Mouse (Mus musculus) olfactory bulb, adult 2 months (tissue): ENCODE results near the gene Chrnb2.

Source experiments
- CTCF ChIP-seq: fragments of 200-500 bp; IDR thresholded peaks from 2 replicates; pipeline ENCODE4 v1.5.1; 2012; ENCODE audit warnings: low read depth, mild to moderate bottlenecking, low read length, moderate library complexity; ENCODE audit not compliant: insufficient read depth
- POLR2A ChIP-seq: fragments of 200-500 bp; IDR thresholded peaks from 2 replicates; pipeline ENCODE4 v1.6.1; 2012; ENCODE audit warnings: mild to moderate bottlenecking, low read depth, low read length, moderate library complexity; ENCODE audit not compliant: insufficient read depth

DNA sequence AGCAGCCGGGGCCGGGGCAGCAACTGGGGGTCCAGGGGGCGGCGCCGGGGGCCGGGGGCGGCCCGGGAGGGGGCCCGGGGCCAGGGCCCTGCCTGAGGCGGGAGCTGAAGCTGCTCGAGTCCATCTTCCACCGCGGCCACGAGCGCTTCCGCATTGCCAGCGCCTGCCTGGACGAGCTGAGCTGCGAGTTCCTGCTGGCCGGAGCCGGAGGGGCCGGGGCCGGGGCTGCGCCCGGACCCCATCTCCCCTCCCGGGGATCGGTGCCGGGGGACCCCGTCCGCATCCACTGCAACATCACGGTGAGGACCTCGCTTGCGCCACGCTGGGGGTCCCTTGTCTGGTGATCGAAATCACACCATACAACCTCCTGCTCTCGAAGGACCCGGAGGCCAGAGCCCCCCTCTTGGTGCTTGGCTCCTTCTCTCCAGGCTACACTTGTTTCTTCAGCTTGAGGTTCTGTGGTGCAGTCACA is 9.3 kb upstream of the Chrnb2 start:
- TF ChIP-seq CTCF (no peak), POLR2A (no peak)
